Mouse (Mus musculus) ovary, adult 18-20 months (tissue): ENCODE data around the gene Catsper3.

ENCODE experiments used
- DNase-seq: peaks from one replicate; pipeline ENCODE4 v3.0.0; 2022; ENCODE audit warnings: low spot score, mixed read lengths

Gene Catsper3

DNA sequence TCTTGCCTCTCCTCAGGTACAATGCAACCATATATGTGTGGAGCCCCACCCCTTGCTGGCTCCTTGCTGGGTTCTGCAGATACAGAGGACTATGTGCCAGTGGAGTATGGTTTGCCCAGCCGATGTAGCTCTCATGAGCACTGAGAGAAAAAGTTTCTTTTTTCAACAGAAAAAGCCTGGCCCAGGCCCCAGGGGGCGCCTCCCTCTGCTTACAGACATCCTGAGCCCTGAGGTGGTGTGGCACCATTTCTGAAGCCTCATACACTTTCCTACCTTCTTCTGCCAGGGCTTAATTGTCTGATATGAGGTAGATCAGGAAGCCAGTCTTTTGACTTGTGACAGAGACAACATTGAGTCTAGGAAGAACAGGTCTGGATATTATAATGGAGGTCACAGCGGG lies 67.8 kb downstream of the Catsper3 start:
- no peak for DNase-seq

DNA sequence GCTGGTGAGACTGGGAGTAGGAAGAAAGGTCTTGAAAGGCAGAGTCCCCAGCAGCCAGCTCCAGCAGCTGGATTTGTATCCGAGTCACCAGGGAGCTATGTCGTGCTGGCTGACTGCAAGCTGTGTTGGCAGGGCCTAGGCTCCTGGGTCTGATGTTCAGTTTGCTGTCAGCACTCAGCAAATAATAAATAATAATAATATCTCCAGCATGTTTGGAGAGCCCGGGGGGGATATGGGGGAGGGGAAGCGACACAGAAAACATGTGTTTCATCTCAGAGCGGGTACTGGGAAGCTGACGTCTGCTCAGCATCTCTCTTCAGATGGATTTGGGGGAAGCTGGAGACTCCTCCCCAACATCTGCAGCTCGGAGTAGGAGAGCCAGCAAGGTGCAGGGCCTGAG lies 71.4 kb downstream of the Catsper3 start:
- no peak for DNase-seq

DNA sequence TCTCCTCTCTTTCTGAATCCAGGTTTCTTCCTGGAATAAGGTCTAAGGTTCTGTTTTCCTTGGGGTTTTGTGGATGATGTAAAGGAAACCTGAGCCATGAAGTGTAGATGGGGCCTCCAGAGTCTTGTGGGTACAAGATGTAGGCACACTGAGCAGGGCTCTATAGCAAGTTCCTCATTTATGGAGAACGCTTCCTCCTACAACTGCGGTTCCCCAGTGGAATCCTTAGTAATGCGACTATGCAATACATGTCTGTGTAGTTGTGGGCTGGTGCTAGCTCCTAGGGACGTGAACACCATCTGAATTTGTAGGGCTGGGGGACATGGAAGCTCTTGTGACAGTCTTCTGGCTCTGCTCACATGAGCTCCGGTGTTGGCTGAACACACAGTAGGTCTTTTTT lies 74.1 kb downstream of the Catsper3 start:
- no peak for DNase-seq
